Mouse (Mus musculus) embryonic facial prominence, embryonic 11.5 days (tissue): Measurements from ENCODE around the gene Rbpj. TPM values are rescaled to one million over a fixed set of nuclear protein-coding genes. Genes with fewer than 3 reads are reported as not detected.

ENCODE experiments used
- ATAC-seq: fragments of 200-750 bp; cut with Nextera tagmentation; replicated peaks from 2 replicates; pipeline ENCODE4 v1.8.0; 2017; ENCODE audit warnings: low read depth; ENCODE audit not compliant: insufficient number of reproducible peaks, low FRiP score, low TSS enrichment
- DNase-seq: peaks from one replicate; pipeline ENCODE4 v3.0.0-alpha.2; 2015; ENCODE audit warnings: low spot score
- H3K27ac ChIP-seq: fragments of 300-500 bp; sonication (generic); replicated peaks from 2 replicates; pipeline ENCODE4 v1.5.1; 2014; ENCODE audit warnings: mild to moderate bottlenecking, low read depth, low read length, control low read depth
- H3K27me3 ChIP-seq: fragments of 300-500 bp; sonication (generic); 2 replicates; pipeline ENCODE4 v1.6.1; 2014; ENCODE audit warnings: mild to moderate bottlenecking, low read length, moderate library complexity, mixed read lengths; ENCODE audit not compliant: control insufficient read depth, insufficient read depth
- H3K36me3 ChIP-seq: fragments of 300-500 bp; sonication (generic); replicated peaks from 2 replicates; pipeline ENCODE4 v1.6.1; 2014; ENCODE audit warnings: low read depth, mild to moderate bottlenecking, low read length, moderate library complexity, mixed read lengths; ENCODE audit not compliant: control insufficient read depth, insufficient read depth
- H3K4me1 ChIP-seq: fragments of 300-500 bp; sonication (generic); 2 replicates; pipeline ENCODE4 v1.6.1; 2014; ENCODE audit warnings: low read length, mixed read lengths; ENCODE audit not compliant: control insufficient read depth, insufficient read depth
- H3K4me2 ChIP-seq: fragments of 300-500 bp; sonication (generic); 2 replicates; pipeline ENCODE4 v1.6.1; 2014; ENCODE audit warnings: low read depth, mild to moderate bottlenecking, control low read depth, low read length, moderate library complexity
- H3K4me3 ChIP-seq: fragments of 300-500 bp; sonication (generic); 2 replicates; pipeline ENCODE4 v1.5.1; 2014; ENCODE audit warnings: low read depth, low read length, control low read depth
- H3K9ac ChIP-seq: fragments of 300-500 bp; sonication (generic); replicated peaks from 2 replicates; pipeline ENCODE4 v1.6.1; 2014; ENCODE audit warnings: mild to moderate bottlenecking, control low read depth, low read length
- H3K9me3 ChIP-seq: fragments of 300-500 bp; sonication (generic); replicated peaks from 2 replicates; pipeline ENCODE4 v1.6.1; 2016; ENCODE audit warnings: mild to moderate bottlenecking, low read length, inconsistent platforms, mixed read lengths; ENCODE audit not compliant: control insufficient read depth
- WGBS: fragments of 180-500 bp; shearing (Covaris S2); extraction: QIAGEN DNeasy Blood & Tissue Kit; methylation state at CpG from one replicate; pipeline ENCODE4 v1.1.7; 2014; 5-methylcytosine and 5-hydroxymethylcytosine counted together
- polyA plus RNA-seq: library from polyadenylated mRNA; unstranded; fragments of >200 nt; fragmentation: Nextera tagmentation; extraction: Ambion mirVana; gene quantifications from 2 replicates; pipeline ENCODE4 v1.2.1, GENCODE M21; 2014

Gene Rbpj
- polyA plus RNA-seq, 1 experiment from 2014 or later, result 68.5 TPM

DNA sequence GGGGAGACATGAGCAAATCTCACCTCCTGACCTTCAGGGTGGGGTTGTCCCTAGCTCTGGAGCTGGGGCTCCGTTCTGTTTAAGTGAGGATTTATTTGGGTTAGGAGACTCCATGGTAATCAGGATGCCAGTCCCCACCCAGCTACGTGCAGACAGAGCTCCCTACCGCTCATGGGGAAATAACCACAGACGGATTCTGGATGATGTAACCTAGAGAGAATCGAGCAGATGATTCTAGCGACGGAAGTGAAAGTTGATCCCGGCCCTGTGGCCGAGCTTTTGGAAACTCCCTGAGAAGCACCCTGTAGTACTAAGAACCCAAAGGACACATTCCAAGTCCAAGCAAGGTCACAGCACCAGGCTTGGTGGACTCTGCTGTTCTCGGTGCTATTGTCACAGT lies 43.5 kb downstream of the Rbpj start:
- Histone ChIP-seq H3K4me2 (no peak overlapping the region), H3K4me1 (no peaks in the 10 kb centered on the region), H3K27me3 (no peaks in the 10 kb centered on the region), H3K36me3 (no peaks in the 10 kb centered on the region), H3K27ac (no peak overlapping the region), H3K4me3 (no peak overlapping the region), H3K9ac (no peak overlapping the region), H3K9me3 (no peaks in the 10 kb centered on the region)
- 83% methylated on average over 10 of the region's 10 CpGs for WGBS
- ATAC-seq (no peak), DNase-seq (no peak)

DNA sequence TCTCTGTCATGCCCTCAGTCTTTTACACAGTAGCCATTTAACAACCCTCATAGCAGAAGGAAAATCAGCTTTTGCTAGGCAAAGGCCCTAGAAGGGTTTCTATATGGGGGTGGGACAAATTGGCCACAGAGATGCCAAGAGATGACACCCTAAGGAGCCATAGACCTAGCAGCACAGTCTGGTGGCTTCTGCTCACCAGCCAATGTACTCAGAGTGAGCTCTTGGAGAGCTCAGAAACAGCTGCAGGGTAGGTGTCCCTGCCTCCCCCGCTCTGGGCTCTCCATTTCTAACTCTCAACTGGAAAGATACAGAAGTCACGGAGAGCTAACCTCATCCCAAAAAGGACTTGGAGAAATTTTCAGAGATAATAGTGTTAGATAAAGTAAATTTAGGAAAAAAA lies 44.0 kb downstream of the Rbpj start:
- ATAC-seq (no peak), DNase-seq (no peak)
- H3K27me3 ChIP-seq, result no peaks in the 10 kb centered on the region
- H3K4me3 ChIP-seq, result no peak overlapping the region
- no peaks in the 10 kb centered on the region for H3K4me1 ChIP-seq
- no peaks in the 10 kb centered on the region for H3K36me3 ChIP-seq
- WGBS, result 91% methylated on average over 2 of the region's 2 CpGs
- H3K4me2 ChIP-seq, result no peak overlapping the region
- no peak overlapping the region for H3K27ac ChIP-seq
- H3K9me3 ChIP-seq, result no peaks in the 10 kb centered on the region
- H3K9ac ChIP-seq, result no peak overlapping the region

DNA sequence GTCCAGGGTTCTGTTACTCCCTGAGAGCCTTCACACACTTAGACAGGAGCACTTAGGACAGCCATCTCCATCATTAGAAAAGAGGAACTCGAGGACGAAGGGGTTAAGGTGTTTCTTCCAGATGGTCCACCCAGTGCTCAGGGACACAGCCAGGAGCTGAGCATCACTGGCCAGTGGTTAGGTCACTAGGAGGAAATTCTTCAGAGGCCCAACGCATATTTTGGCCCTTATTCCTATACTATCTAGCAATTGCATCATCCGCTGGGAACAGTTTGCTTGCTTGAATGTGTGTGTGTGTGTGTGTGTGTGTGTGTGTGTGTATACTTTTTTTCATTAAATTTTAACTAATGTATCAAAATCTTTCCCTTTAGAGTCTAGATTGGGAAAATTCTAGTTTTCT lies 45.5 kb downstream of the Rbpj start:
- no peak overlapping the region for H3K4me2 ChIP-seq
- DNase-seq, result no peak

DNA sequence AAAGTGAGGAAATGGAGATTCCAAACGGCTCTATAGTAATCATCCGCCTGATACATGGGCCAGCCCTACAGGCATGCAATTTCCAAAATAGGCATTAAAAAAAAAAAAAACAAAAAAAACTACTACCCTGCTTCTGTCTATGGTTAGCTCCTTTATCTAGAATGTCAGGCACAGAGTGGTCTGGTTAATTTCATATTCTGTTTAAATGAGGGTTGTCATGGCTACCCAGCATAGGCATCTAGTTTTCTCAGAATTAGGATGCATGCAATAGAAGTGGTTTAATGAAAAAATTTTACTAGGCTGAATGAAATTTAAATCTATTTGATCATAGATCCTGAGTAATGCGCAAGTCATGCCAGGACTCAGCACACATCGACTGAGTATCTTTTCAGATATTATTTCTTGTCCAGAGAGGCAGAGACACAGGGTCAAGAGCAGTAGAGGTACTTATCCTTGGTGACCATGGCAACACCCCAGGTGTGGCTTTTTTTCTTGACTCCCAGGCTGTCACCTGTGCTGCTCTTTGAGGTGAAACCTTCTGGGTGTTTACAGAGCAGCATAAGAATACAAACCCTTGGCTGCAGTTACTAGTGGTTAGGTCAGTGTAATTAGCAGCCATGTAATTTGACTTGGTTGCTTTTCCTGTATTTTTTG lies 49.1 kb downstream of the Rbpj start:
- ATAC-seq (no peak), DNase-seq (peak; percentile 24)
- Histone ChIP-seq H3K4me3 (no peak overlapping the region), H3K9ac (no peak overlapping the region), H3K36me3 (no peaks in the 10 kb centered on the region), H3K4me2 (no peak overlapping the region), H3K27me3 (no peaks in the 10 kb centered on the region), H3K9me3 (no peaks in the 10 kb centered on the region), H3K4me1 (no peaks in the 10 kb centered on the region), H3K27ac (no peak overlapping the region)
- WGBS, result 81% methylated on average over 4 of the region's 4 CpGs

More for the DNA sequence above, 45.5 kb downstream of the Rbpj start:
- Histone ChIP-seq H3K4me3 (no peak overlapping the region), H3K9ac (no peak overlapping the region), H3K27me3 (no peaks in the 10 kb centered on the region), H3K9me3 (no peaks in the 10 kb centered on the region), H3K27ac (no peak overlapping the region), H3K4me1 (no peaks in the 10 kb centered on the region), H3K36me3 (no peaks in the 10 kb centered on the region)
- 82% methylated on average over 4 of the region's 4 CpGs for WGBS
- no peak for ATAC-seq

DNA sequence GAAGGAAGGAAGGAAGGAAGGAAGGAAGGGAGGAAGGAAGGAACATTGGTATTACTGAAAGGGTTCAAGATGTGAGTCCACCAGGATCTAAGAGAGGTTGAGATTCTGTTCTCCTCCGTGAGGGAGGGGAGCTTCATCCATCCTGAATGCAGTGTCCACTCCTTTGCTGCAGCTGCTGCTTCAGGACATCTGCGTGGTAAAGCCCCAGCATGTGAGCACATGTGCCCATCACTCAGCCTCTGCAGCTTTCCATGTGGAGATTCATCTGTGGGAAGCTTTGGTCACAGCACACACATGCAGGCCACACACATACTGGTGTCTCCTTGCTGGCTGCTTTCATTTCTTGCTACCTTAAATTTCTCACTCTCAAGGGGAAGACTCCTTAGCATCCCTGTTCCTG lies 50.5 kb downstream of the Rbpj start:
- Histone ChIP-seq H3K36me3 (no peaks in the 10 kb centered on the region), H3K27ac (no peak overlapping the region), H3K27me3 (no peaks in the 10 kb centered on the region), H3K9me3 (no peaks in the 10 kb centered on the region), H3K4me1 (no peaks in the 10 kb centered on the region), H3K4me3 (no peak overlapping the region), H3K4me2 (no peak overlapping the region), H3K9ac (no peak overlapping the region)
- ATAC-seq (no peak), DNase-seq (no peak)
- 88% methylated on average over 2 of the region's 2 CpGs for WGBS

DNA sequence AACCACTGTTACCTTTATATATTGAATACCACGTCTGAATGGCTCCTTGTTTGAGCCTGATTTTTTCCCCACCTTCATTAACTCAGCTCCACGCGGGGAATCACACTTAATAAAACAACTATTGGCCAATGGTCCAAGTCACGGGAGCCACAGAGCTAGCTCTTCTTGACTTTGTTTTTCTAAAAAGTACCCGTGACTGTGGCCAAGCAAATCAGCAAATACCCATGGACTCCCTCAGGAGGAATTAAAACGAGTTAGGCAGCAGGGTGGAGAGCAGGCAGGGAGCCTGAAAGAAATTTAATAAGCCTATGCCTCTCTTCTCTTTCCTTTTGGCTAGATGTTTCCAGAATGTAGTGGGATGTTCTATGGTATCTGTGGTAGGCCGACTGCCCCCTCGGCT lies 51.9 kb downstream of the Rbpj start:
- 73% methylated on average over 8 of the region's 8 CpGs for WGBS
- no peak overlapping the region for H3K4me2 ChIP-seq
- H3K9me3 ChIP-seq, result no peaks in the 10 kb centered on the region
- H3K9ac ChIP-seq, result no peak overlapping the region
- H3K27me3 ChIP-seq, result no peaks in the 10 kb centered on the region
- H3K36me3 ChIP-seq, result no peaks in the 10 kb centered on the region
- ATAC-seq (no peak), DNase-seq (no peak)
- H3K27ac ChIP-seq, result no peak overlapping the region
- H3K4me1 ChIP-seq, result no peaks in the 10 kb centered on the region
- no peak overlapping the region for H3K4me3 ChIP-seq

DNA sequence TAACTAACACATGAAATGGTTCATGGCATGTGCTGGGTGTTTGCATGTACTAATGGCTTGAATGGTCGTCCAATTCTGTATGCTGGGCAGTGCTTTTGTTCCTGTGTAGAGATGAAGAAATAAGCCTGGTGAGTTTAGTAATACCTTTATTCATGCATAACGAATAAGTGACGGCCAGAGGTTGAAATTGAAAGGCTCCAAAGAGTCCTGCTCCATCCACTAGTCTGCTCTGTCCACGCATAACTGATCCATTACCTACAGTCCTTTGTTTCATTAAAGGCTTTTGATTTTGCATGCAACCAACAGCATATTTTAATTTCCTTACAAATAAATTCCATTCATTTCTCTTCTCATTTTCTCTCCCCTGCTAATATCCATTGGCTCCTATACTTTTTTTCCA lies 53.2 kb downstream of the Rbpj start:
- no peaks in the 10 kb centered on the region for H3K36me3 ChIP-seq
- ATAC-seq (no peak), DNase-seq (no peak)
- H3K9me3 ChIP-seq, result no peaks in the 10 kb centered on the region
- H3K4me1 ChIP-seq, result no peaks in the 10 kb centered on the region
- no peak overlapping the region for H3K9ac ChIP-seq
- no peak overlapping the region for H3K27ac ChIP-seq
- 86% methylated on average over 4 of the region's 4 CpGs for WGBS
- no peak overlapping the region for H3K4me2 ChIP-seq
- H3K27me3 ChIP-seq, result no peaks in the 10 kb centered on the region
- no peak overlapping the region for H3K4me3 ChIP-seq

DNA sequence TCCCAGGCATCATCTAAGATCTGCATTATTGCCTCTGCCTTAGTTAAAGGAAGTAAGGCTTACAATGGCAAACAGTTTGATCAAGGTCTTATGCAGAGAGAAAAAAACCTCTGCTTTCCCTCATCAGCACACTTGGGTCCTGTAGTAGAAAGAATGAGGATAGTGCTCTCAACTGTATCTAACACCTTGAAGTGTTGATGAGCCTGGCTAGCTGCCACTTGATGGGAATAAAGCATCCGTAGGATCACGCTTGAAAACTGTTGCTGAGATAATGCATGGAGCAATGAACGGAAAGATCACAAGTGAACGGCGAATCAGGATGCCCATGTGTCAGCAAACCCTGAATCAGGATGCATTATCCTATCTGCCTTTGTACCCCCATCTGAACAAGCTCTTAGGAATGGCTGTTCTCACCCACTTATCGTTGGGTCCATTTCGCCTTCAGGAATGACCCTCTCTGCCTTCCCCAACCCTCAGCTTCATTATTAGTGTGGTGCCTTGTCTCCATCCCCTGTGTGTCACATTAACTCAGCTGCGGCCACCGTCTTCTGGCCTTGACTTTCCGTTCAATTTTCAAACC lies 54.1 kb downstream of the Rbpj start:
- DNase-seq, result no peak
- 93% methylated on average over 10 of the region's 10 CpGs for whole genome bisulfite sequencing
- no peak overlapping the region for H3K4me3 ChIP-seq

More for the DNA sequence above, 54.1 kb downstream of the Rbpj start:
- no peaks in the 10 kb centered on the region for H3K27me3 ChIP-seq
- H3K4me2 ChIP-seq, result no peak overlapping the region
- ATAC-seq, result no peak
- H3K4me1 ChIP-seq, result no peaks in the 10 kb centered on the region
- no peak overlapping the region for H3K9ac ChIP-seq
- no peak overlapping the region for H3K27ac ChIP-seq
- H3K9me3 ChIP-seq, result no peaks in the 10 kb centered on the region
- no peaks in the 10 kb centered on the region for H3K36me3 ChIP-seq
